Mouse (Mus musculus) spleen, adult 12 weeks (tissue): ENCODE measurements around the gene Xylb.

ENCODE experiments used
- DNase-seq: peaks from one replicate; pipeline ENCODE4 v3.0.0; 2022; ENCODE audit warnings: low spot score

Gene Xylb

GRCm38 (mm10) chr9:119357331-119358057 lies at the start of gene Xylb:
Gene Xylb, plus strand, starts transcription at chr9:119357381.
- DNase-seq = peak; percentile 77

GRCm38 (mm10) chr9:119309067-119309466 lies 48.1 kb upstream of the Xylb start:
- no peak for DNase-seq

- DNase-seq = no peak
Measured at GRCm38 (mm10) chr9:119313096-119313495, 44.1 kb upstream of the Xylb start.

GRCm38 (mm10) chr9:119318891-119319290 lies 38.3 kb upstream of the Xylb start:
- no peak for DNase-seq

- DNase-seq = no peak
Measured at GRCm38 (mm10) chr9:119320446-119320845, 36.7 kb upstream of the Xylb start.

GRCm38 (mm10) chr9:119320946-119321345 lies 36.2 kb upstream of the Xylb start:
- no peak for DNase-seq

- DNase-seq = no peak
Measured at GRCm38 (mm10) chr9:119321392-119322229, 35.6 kb upstream of the Xylb start.

- peak; percentile 96 for DNase-seq
Measured at GRCm38 (mm10) chr9:119322289-119323259, 34.6 kb upstream of the Xylb start, which contains the start of gene Oxsr1. Gene Oxsr1, minus strand, starts transcription at chr9:119322427.

- no peak for DNase-seq
Measured at GRCm38 (mm10) chr9:119323260-119323645, 33.9 kb upstream of the Xylb start.

- no peak for DNase-seq
Measured at GRCm38 (mm10) chr9:119324130-119324529, 33.1 kb upstream of the Xylb start.

- DNase-seq = no peak
Measured at GRCm38 (mm10) chr9:119328488-119328887, 28.7 kb upstream of the Xylb start.

- DNase-seq = no peak
Measured at GRCm38 (mm10) chr9:119330186-119330963, 26.8 kb upstream of the Xylb start.

GRCm38 (mm10) chr9:119334324-119334723 lies 22.9 kb upstream of the Xylb start:
- DNase-seq = no peak

- DNase-seq = no peak
Measured at GRCm38 (mm10) chr9:119334834-119335233, 22.3 kb upstream of the Xylb start.

- no peak for DNase-seq
Measured at GRCm38 (mm10) chr9:119335571-119335970, 21.6 kb upstream of the Xylb start.

- no peak for DNase-seq
Measured at GRCm38 (mm10) chr9:119337842-119338241, 19.3 kb upstream of the Xylb start.

- no peak for DNase-seq
Measured at GRCm38 (mm10) chr9:119338350-119338749, 18.8 kb upstream of the Xylb start.

GRCm38 (mm10) chr9:119339106-119339505 lies 18.1 kb upstream of the Xylb start:
- DNase-seq = no peak

- DNase-seq = peak; percentile 69
Measured at GRCm38 (mm10) chr9:119339558-119340211, 17.5 kb upstream of the Xylb start, which contains the start of gene Acaa1a. Gene Acaa1a, plus strand, starts transcription at chr9:119339676.

GRCm38 (mm10) chr9:119340212-119340580 lies 17.0 kb upstream of the Xylb start:
- DNase-seq = no peak
